Mouse (Mus musculus) lung, postnatal 10 days (tissue): ENCODE measurements around the gene Phldb2.

Experiments used
- DNase-seq: peaks from one replicate; pipeline ENCODE4 v3.0.0; 2021

The Phldb2 gene

GRCm38 (mm10) chr16:45837541-45838342, 115.7 kb downstream of the Phldb2 start:
- DNase-seq: peak; percentile 47

- no peak for DNase-seq
These were observed 120.7 kb downstream of the Phldb2 start for GRCm38 (mm10) chr16:45832747-45833108.

- peak; percentile 16 for DNase-seq
These were observed 121.2 kb downstream of the Phldb2 start for GRCm38 (mm10) chr16:45832061-45832746.

- DNase-seq: no peak
These were observed 122.1 kb downstream of the Phldb2 start for GRCm38 (mm10) chr16:45831094-45831872.

GRCm38 (mm10) chr16:45830096-45830866, 123.1 kb downstream of the Phldb2 start:
- no peak for DNase-seq

- no peak for DNase-seq
These were observed 128.1 kb downstream of the Phldb2 start for GRCm38 (mm10) chr16:45825309-45825708.

GRCm38 (mm10) chr16:45824025-45824424, 129.4 kb downstream of the Phldb2 start:
- no peak for DNase-seq

GRCm38 (mm10) chr16:45819911-45820310, 133.5 kb downstream of the Phldb2 start:
- no peak for DNase-seq

- DNase-seq: peak; percentile 70
These were observed 135.6 kb downstream of the Phldb2 start for GRCm38 (mm10) chr16:45817795-45818194.

- no peak for DNase-seq
These were observed 136.7 kb downstream of the Phldb2 start for GRCm38 (mm10) chr16:45816670-45817069.

GRCm38 (mm10) chr16:45814611-45815010, 138.8 kb downstream of the Phldb2 start:
- DNase-seq: no peak

GRCm38 (mm10) chr16:45811788-45812187, 141.6 kb downstream of the Phldb2 start:
- DNase-seq: no peak

- DNase-seq: no peak
These were observed 142.5 kb downstream of the Phldb2 start for GRCm38 (mm10) chr16:45810829-45811326.

- DNase-seq: peak; percentile 58
These were observed 143.2 kb downstream of the Phldb2 start for GRCm38 (mm10) chr16:45810155-45810554.

- no peak for DNase-seq
These were observed 148.7 kb downstream of the Phldb2 start for GRCm38 (mm10) chr16:45804708-45805107.

GRCm38 (mm10) chr16:45800406-45800805, 153.0 kb downstream of the Phldb2 start:
- no peak for DNase-seq

GRCm38 (mm10) chr16:45799150-45799549, 154.2 kb downstream of the Phldb2 start:
- DNase-seq: no peak

GRCm38 (mm10) chr16:45798591-45798990, 154.8 kb downstream of the Phldb2 start:
- peak; percentile 30 for DNase-seq

GRCm38 (mm10) chr16:45796815-45797214, 156.6 kb downstream of the Phldb2 start:
- DNase-seq: no peak

GRCm38 (mm10) chr16:45795188-45795693, 158.2 kb downstream of the Phldb2 start:
- DNase-seq: no peak

GRCm38 (mm10) chr16:45792781-45793180, 160.6 kb downstream of the Phldb2 start:
- no peak for DNase-seq

GRCm38 (mm10) chr16:45791286-45791685, 162.1 kb downstream of the Phldb2 start:
- DNase-seq: no peak
